Mouse (Mus musculus) bone marrow macrophage, adult 2 months (primary cell): ENCODE data around the gene Zmym2. TPM values are rescaled to one million over a fixed set of nuclear protein-coding genes. Genes with fewer than 3 reads are reported as not detected.
"Not testable (repeated sequence)": the region's sequence is repeated elsewhere in the genome, so short reads cannot be mapped to it uniquely, and the experiment has no call there.

Experiments used
- H3K27ac ChIP-seq: 2 replicates; pipeline ENCODE4 v1.5.1; 2012; ENCODE audit warnings: low read depth, low read length; ENCODE audit not compliant: insufficient read depth
- H3K4me1 ChIP-seq: 2 replicates; pipeline ENCODE4 v1.6.1; 2012; ENCODE audit warnings: low read length; ENCODE audit not compliant: control insufficient read depth, insufficient read depth
- H3K4me3 ChIP-seq: 2 replicates; pipeline ENCODE4 v1.5.1; 2012; ENCODE audit warnings: mild to moderate bottlenecking, low read length, moderate library complexity; ENCODE audit not compliant: insufficient read depth
- CTCF ChIP-seq: IDR thresholded peaks from 2 replicates; pipeline ENCODE4 v1.5.1; 2012; ENCODE audit warnings: low read depth, mild to moderate bottlenecking, low read length, moderate library complexity
- POLR2A ChIP-seq: IDR thresholded peaks from 2 replicates; pipeline ENCODE4 v1.6.1; 2012; ENCODE audit warnings: mild to moderate bottlenecking, low read depth, low read length, borderline replicate concordance
- polyA plus RNA-seq: library from polyadenylated mRNA; stranded (reverse); fragments of >200 nt; gene quantifications from 2 replicates; pipeline ENCODE4 v1.2.4, GENCODE M21; 2012; ENCODE audit not compliant: missing spikeins, insufficient read depth, insufficient read length

The Zmym2 gene
- polyA plus RNA-seq, 1 experiment: 39.2 TPM

DNA sequence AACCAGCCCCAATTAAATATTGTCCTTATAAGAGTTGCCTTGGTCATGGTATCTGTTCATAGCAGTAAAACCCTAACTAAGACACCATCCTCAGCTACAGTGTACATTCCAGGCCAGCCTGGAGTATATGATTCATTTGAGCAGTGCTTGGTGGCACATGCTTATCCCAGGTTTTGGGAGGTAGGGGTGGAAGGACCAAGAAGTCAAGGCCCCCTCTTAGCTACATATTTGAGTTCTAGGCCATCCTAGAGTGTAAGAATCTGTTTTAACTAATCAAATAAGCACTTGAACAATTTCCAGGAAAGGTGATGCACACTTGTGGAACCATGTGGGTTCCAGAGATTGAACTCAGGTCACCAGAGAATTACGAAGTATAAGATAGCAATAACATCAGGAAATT is 3.0 kb upstream of the Zmym2 start:
- no peak for TF ChIP-seq POLR2A
- no peak overlapping the region for H3K27ac ChIP-seq
- peaks cover 4% of the 10 kb centered on the region for H3K4me1 ChIP-seq
- no peak overlapping the region for H3K4me3 ChIP-seq

DNA sequence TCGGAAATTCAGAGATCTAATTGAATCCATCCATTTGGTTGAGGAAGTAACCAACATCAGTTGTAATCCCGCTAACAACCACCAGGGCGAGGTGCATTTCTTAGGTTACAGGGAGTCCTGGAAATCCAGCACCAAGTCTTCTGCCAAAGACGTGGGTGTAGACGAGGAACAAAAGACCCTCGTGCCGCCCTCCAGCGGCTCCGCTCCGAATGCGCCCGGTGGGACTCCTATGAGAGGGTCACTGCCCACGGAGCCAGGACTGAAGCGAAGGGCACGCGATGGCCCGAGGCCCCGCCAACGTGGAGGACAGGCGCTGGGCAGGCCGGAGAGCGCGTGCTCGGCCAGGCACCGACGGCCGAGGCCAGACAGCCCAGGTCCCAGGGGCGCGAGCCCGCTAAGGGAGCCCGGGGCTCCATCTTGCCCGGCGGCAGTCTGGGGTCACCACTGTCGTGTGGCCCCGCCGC is 1.1 kb upstream of the Zmym2 start:
- H3K27ac ChIP-seq: peak overlapping the region; percentile 90
- peak overlapping the region; percentile 83 for H3K4me3 ChIP-seq
- TF ChIP-seq POLR2A: no peak
- TF ChIP-seq CTCF: no peak
- H3K4me1 ChIP-seq: peaks cover 8% of the 10 kb centered on the region

DNA sequence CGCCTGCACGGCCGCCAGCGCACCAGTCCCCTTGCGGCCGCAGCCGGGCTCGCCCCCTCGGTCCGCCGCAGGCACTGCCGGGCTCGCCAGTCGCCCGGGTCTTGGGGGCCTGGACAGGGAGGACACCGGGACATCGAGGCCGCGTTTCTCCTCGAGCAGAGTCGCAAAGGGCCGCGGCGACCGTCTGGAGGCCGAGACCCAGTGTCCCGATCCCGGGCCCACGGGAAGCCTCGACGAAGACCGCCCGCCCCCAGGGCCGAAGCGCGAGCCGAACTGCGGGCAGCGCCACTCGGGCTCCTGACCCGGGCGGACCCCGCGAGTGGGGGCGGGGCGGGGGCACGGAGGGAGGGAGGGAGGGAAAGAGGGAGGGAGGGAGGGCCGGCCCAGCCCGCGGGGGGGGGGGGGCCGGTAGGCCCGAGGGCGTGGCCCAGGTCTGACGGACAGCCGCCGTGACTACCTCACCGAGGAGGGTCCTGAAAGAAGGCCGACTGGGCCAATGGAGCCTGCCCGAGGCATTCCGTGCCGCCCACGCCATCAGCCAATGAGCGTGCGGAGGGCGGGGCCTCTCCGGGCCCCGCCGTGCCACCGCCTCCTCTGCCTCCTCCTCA is 363 bp upstream of the Zmym2 start:
- Histone ChIP-seq H3K27ac (peak overlapping the region; percentile 90), H3K4me3 (peak overlapping the region; percentile 83)
- not testable (repeated sequence) for H3K4me1 ChIP-seq

DNA sequence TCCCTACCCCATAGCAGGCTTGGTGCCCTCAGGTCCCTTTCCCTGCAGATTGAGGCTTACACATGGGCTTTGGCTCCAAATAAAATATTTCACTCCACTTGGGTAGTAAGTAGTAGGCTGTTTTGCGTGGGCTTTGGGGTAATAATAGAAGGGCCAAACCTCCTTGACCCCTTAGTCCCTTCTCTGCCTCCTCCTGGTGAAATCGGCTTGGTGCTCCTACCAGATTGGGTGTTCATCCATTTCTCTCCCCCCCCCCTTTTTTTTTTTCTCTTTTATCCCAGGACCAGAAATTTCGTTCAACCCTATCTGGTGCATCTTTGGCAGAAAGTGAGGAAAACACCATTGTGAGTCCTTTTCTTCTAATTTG is 1.0 kb downstream of the Zmym2 start:
- Histone ChIP-seq H3K4me3 (peak overlapping the region; percentile 77), H3K4me1 (peaks cover 8% of the 10 kb centered on the region), H3K27ac (peak overlapping the region; percentile 91)
- no peak for TF ChIP-seq CTCF
- no peak for TF ChIP-seq POLR2A

DNA sequence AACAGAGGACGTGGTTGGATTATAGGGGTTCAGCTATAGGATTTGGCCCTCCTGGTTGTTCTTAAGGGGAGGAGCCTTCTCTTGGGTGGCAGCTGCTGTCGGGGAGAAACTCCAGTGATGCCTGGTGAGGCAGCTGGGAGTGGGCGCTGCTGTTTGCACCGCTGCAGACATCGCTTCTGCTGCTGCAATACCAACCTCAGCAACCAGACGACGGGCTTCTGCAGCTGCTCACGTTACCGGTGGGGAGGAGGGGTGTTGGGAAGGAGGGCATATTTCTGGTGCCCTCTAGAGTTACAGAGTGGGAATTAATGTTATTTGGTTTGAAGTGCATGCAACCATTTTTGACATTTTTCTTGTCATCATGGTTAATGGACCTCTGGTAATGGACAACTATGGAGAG is 1.4 kb downstream of the Zmym2 start:
- H3K27ac ChIP-seq: no peak overlapping the region
- peaks cover 8% of the 10 kb centered on the region for H3K4me1 ChIP-seq
- H3K4me3 ChIP-seq: peak overlapping the region; percentile 77
- TF ChIP-seq POLR2A: no peak

DNA sequence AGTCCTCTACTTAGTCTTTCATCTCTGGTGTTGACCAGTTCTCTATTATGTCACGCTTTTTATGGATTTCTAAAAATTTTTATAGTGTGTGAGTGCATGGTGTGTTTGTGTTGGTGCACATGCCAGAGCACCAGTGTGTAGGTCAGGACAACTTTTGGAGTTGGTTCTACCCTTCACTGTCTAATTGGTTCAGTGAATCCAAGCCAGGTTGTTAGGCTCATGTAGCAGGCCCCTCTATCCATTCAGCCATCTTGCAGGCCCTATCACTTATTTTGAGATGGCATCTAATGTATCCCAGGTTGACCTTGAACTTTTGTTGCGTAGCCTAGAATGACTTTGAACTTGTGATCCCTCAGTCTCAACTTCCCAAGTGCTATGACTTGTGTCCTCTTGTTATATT is 2.0 kb downstream of the Zmym2 start:
- Histone ChIP-seq H3K4me3 (no peak overlapping the region), H3K4me1 (peaks cover 8% of the 10 kb centered on the region), H3K27ac (no peak overlapping the region)
- TF ChIP-seq CTCF: no peak

DNA sequence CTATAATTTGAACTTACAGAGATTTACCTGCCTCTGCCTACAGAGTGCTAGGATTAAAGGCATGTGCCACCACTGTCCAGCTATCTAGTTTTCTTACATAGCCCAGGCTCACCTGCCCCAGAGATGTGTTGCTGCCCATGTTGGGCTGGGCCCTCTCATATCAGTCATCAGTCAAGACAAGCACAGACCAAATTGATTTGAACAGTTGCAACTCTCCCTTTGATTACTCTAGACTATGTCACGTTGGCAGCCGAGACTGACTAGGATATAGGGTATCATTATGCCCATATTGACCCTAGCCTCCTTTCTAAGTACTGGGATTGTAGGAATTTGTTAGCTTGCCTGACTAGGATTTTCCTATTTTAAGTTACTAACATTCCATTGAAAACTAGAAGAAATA is 8.0 kb downstream of the Zmym2 start:
- Histone ChIP-seq H3K4me1 (peaks cover 13% of the 10 kb centered on the region), H3K4me3 (no peak overlapping the region), H3K27ac (no peak overlapping the region)
- TF ChIP-seq CTCF (no peak), POLR2A (no peak)

DNA sequence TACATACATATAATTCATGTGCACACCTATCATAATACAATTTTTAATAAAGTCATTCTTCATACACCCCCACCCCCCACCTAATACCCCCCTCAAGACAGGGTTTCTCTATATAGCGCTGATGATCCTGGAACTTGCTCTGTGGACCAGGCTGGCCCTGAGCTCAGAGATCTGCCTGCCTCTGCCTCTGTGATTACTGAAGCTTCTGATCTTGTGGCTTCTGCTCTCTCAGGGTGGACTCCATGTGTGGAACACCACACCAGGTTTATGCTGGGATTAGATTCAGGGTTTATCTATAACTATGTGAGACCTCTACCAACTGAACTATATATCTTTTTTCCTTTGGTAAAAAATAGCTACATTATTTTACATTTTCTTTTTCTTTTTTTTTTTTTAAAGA is 10.1 kb downstream of the Zmym2 start:
- H3K27ac ChIP-seq: no peak overlapping the region

DNA sequence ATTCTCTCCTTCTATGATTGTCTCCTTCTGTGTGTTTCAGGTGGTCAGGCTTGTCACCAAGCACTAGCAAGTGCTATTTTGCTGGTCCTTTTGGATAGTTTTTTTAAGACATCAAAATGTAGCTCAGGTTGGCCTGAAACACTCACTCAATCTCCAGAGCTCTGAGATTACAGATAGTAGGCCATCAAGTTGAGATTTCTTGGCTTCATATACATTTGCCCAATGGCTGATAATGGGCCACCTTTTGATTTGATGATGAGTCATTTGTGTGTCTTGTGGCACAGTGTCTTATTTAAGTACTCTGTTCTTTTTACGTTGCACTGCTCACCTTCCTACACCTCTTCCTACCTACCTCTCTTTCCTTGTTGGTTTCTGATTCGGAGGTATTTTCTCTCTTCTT is 11.0 kb downstream of the Zmym2 start:
- no peak overlapping the region for H3K4me3 ChIP-seq
- TF ChIP-seq POLR2A (no peak), CTCF (no peak)
- H3K4me1 ChIP-seq: peaks cover 17% of the 10 kb centered on the region
- H3K27ac ChIP-seq: no peak overlapping the region

More for the DNA sequence above, 10.1 kb downstream of the Zmym2 start:
- Histone ChIP-seq H3K4me1 (peaks cover 11% of the 10 kb centered on the region), H3K4me3 (no peak overlapping the region)
- TF ChIP-seq POLR2A (no peak), CTCF (no peak)

DNA sequence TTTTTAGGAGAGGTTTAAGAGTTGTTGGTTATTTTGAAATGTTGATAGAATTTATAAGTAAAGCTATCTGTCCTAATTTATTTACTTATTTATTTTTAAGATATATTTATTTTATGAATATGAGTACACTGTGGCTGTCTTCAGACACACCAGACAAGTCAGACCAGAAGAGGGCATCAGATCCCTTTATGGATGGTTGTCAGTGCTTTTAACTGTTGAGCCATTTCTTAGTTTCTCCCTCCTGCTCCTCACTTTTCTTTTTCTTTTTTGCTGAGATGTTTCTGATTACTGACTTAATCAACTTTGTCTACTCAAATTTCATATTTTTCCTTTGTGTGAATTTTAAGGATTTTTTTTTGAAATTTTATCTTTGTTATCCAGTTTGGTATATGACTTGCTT is 13.2 kb downstream of the Zmym2 start:
- H3K27ac ChIP-seq: no peak overlapping the region
- H3K4me3 ChIP-seq: no peak overlapping the region
- no peak for TF ChIP-seq POLR2A
- TF ChIP-seq CTCF: no peak
- H3K4me1 ChIP-seq: peaks cover 19% of the 10 kb centered on the region

DNA sequence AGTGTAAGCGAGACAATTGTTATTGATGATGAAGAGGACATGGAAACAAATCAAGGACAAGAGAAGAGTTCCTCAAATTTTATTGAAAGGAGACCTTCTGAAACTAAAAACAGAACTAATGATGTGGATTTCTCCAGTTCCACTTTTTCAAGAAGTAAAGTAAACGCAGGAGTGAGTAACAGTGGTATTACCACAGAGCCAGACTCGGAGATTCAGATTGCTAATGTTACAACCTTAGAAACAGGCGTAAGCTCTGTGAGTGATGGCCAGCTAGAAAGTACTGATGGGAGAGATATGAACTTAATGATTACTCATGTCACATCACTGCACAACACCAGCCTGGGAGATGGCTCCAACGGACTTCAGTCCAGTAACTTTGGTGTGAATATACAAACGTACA is 16.6 kb downstream of the Zmym2 start:
- TF ChIP-seq CTCF (no peak), POLR2A (no peak)
- H3K27ac ChIP-seq: peak overlapping the region; percentile 10; the same call in 1 of the 2 replicates
- peaks cover 22% of the 10 kb centered on the region for H3K4me1 ChIP-seq
- H3K4me3 ChIP-seq: no peak overlapping the region

DNA sequence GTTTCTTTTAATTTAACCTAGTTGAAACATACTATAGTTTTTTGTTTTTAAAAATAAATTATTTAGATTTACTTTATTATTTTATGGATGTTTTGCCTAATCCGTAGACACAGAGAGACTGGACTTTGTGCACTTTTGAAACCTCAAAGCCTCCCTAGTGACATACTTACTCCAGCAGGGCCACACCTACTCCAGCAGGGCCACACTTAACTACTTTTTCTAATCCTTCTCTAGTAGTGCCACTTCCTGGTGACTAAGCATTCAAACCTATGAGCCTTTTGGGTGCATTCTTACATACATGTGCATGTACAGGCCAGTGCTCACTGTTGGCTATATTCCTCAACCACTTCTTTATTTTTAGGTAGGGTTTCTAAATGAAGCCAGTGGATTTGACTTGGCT is 19.2 kb downstream of the Zmym2 start:
- H3K4me3 ChIP-seq: no peak overlapping the region
- peaks cover 22% of the 10 kb centered on the region for H3K4me1 ChIP-seq
- TF ChIP-seq POLR2A (no peak), CTCF (no peak)
- no peak overlapping the region for H3K27ac ChIP-seq
